Comparison of ENCODE assay signal across 15 mouse cellular contexts in the genomic region with DNA sequence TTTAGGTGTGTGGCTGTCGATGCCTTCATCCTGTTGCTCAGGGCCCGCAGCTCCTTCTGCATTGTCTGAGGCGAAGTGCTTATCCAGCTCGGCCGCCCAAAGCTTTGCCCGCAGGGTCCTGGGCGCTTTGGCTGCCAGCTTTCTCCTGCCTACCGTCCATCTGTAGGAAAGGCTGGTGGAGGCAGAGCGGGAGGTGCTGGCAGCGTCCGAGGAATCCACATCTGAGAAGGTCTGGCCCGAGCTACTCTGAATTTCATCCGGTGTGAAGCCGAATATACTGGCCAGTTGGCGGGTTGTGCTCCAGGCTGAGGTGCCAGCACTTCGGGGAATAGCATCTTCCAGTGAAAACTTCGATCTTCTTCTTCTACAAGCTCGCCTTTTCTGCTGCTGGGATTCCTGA. TPM values are rescaled to one million over a fixed set of nuclear protein-coding genes. Genes with fewer than 3 reads are reported as not detected.
"Had no signal": no experiment of that assay in that cellular context is flagged by ENCODE, and none has a peak within 500 bp of the region (broad histone marks: within the 10 kb centered on the region; RNA-seq: fewer than 3 reads in every experiment).

No protein-coding gene starts in this region.

- H3K4me3 ChIP-seq: layer of hippocampus, adult 2 months; limb, embryonic 10.5 days; liver, embryonic 15.5 days; midbrain, embryonic 10.5 days; neural tube, embryonic 12.5 days had no signal

- H3K4me1 ChIP-seq: liver, embryonic 15.5 days; midbrain, embryonic 10.5 days; neural tube, embryonic 12.5 days had no signal

- H3K36me3 ChIP-seq: limb, embryonic 10.5 days; liver, embryonic 15.5 days; midbrain, embryonic 10.5 days; neural tube, embryonic 12.5 days had no signal

- H3K9me3 ChIP-seq: limb, embryonic 10.5 days; liver, embryonic 15.5 days; midbrain, embryonic 10.5 days; neural tube, embryonic 12.5 days had no signal

- H3K27me3 ChIP-seq: liver, embryonic 15.5 days; neural tube, embryonic 12.5 days had no signal

- DNase-seq: kidney, postnatal 10 days; kidney, postnatal 4 days; lung, adult 2 months; lung, postnatal 36 days; midbrain, embryonic 14.5 days; spleen, adult 18-20 months; thymus, adult 18-20 months; thymus, postnatal 25 days had no signal

RNA-seq across cellular contexts. Expression of gene Amer3, which starts 56.3 kb away (rescaled TPM):
- total RNA-seq: megakaryocyte, adult 5-6 weeks; neutrophil, adult 5-6 weeks had no signal
